Mouse (Mus musculus): ENCODE measurements around the gene Kndc1.

Gene Kndc1

DNA sequence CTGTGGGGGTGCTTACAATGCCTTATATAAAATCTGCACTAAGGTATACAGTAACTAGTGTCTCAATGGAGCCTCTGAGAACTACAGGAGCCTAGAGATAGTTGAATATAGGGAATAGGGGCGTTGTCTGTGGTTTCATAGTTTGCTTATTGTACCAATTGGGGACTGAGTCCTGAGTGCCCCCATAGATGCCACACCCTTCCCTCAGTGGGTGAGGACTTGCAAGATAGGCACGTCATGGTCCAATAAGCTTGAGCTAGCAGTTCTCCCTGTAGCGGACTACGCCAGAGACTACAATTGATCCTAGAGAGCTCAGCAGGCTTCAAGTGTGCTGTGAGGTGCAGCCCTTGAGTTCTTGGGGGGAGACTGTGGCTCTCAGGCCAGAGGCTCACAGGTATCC is 61.0 kb downstream of the Kndc1 start:
- no peak for DNase-seq

DNA sequence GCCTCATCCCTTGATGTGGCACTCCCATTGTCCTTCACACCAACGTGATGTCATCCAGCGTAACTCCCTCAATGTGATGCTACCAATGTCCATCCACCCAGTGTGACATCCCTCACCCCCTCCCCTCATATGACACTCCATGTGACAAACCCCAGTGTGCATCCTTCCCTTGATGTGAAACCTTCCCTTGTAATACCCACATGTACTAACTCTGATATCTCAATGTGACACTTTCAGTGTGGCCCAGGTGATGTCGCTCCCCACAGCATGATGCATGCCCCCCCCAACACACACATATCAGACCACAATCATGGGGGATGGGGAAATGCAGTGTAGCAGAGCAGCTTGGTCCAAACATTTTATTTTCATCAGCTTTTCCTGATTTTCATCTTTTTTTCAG is 62.2 kb downstream of the Kndc1 start:
- no peak for DNase-seq

DNA sequence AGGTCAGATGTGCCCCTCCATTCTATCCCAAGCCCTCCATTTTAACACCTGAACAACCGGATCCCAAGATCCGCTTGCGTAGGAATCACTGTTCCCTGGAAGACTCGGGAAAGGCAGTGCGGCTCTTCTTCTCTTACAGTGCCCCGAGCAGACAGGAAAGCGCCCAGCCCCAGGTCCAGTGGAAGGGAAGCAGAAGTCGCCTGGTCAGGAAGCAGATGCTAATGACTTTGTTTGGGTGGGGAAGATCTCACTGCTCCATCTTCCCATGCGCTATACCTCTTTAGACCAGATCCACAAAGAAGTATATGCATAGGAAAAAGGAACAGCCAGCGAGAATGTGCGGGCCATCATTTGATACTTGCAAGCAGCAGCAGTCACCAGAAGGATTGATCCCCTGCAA is 62.9 kb downstream of the Kndc1 start:
- no peak for DNase-seq

DNA sequence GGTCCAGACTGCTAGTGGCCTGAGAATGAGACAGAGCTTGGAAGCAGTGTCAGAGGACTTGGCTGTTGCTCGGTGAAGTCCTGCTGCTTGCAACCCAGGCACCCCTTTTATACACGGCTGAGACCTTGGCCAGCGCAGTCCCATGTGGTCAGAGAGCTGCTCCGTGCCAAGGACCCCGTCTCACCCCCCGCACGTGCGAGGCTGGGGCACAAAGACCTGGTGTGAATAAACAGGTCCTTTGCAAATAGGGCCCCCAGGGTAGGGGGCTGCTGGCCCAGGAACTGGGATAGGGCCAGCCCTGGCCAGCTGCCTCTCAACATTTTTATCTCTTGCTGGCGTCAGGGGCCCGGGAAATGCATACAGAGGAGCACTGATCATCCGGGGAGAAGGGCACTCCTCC is 63.5 kb downstream of the Kndc1 start:
- DNase-seq = no peak

DNA sequence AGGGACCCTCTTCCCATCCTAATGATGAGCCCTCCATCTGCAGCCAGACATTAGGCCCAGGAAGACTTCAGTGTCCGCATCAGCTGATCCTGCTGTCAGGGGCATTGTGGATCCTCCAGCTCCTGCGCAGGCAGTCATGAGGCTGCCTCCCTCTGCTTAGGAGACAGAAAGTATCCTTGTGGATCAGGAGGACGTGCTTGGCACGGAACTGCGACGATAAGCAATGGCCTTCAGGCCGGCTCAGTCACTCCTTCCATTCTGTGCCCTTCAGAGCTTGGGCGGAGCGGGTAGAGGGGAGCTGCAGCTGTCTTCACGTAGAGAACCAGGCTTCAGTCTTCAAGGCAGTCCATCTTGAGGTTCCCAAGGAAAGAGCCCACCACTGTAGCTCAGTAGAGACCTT is 66.6 kb downstream of the Kndc1 start:
- no peak for DNase-seq

DNA sequence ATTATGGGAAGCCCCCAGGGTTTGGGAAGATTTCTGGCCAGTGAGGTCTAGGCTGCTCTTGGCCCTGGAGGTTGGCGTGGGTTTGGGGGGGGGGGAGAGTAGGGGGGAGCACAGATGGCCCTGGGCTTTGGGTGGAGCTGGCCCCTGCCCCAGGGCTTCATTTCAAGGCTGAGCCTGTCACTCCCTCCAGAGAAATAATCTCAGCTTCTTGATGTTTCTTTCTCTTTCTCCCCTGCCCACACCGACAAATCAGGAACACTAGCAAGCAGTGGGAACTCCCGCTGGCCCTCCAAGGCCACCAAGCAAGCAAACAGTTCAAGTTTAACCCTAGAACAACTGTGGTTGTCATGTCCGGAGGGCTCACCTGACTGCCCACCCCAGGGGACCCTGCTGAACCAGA is 69.3 kb downstream of the Kndc1 start:
- no peak for DNase-seq

DNA sequence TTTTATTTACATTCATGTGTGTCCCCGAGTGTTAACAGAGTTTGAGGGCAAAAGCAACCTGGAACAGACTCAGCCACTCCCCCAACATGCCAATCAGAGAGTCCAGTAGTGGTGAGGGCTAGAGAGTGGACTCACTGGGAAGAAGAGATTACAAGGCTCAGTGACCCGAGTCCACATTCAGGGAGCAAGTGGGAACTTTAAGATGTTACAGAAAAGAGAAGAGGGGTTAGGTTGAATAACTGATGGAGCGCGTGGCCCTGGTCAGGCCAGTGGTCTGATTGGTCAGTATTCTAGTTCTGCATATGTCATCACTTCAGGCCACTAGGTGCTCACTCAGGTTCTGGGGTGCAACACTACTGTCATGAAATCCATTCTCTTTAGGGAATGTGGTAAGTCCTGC is 72.7 kb downstream of the Kndc1 start:
- no peak for DNase-seq

DNA sequence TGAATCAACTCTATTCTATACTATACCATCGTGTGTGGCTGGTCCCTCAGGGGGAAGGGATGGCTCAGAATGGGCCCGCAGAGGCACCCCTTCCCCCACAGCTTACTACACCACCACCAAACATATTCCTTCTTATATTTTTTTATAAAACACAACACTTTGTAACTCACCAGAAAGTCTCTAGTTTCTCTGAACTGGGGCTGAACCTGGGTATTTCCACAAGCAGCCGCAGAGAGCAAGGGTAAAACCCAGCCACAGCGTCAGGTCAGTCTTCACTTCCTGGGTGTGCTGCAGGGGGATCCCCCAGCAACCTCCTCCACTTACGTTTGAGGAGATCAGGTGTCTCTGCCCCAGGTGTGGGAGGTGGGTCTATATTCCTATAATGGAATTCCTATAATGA is 73.9 kb downstream of the Kndc1 start:
- peak; percentile 41 to 56 for DNase-seq

DNA sequence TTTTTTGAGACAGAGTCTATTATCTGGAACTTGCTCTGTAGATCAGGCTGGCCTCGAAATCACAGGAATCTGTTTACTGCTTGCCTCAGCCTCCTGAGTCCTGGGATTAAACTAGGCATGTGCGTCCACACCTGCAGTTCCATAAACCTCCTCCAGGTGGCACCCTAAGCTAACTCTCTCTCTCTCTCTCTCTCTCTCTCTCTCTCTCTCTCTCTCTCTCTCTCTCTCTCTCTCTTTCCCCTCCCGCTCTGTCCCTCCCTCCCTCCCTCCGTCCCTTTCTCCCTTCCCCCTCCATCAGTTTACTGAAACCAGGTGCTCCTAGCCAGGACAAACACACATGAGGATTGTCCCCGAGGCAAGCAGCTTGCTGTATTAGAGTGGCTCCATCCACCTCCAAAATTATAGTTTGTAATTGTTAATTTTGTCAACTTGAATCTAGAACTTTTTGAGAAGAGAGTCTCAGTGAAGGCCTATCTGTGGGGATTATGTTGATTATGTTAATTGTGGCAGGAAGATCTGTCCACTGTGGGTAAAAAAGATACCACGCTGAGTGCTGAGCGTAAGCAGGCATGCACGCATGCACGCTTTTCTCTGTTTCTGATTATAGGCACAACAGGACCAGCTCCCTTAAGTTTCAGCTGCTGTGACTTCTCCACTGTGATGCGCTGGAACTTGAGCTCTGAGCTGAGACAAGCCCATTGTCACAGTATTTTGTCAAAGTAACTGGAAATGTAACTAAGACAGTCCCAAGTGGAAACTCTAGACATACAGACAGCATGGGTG is 75.0 kb downstream of the Kndc1 start:
- peak; percentile 57 to 82 for DNase-seq

DNA sequence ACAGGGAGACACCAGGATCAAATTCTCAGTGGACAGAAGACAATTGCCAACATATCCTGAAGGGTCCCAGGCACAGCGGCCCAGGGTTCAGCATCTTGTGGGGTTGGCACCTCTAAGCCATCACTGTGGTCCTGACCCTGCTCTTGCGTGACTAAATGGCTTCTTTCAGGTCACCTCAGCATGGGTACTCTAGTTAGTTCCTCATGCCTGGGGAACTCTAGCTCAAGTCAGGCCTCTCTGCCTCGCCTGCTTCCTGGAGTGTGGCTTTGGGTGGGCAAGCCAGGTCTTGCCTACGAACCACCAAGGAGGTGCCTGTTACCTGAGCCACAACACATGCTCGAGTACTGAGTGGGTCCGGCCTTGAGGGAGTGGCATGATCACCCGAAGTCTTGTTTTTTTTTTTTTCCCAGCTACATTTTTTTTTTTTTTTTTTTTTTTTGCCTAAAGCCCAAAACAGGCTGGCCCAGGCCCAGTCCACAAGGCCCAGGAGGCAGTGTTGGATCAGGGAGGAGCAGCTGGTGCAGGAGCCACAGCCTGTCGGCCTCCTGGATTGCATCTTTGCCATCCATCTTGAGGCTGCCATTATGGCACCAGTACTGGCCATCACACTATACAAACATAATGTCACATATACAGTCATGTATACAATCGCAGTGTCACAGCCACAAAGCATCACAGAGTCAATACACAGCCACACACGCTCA is 75.9 kb downstream of the Kndc1 start:
- peak in 1 of 2 experiments; percentile 20 for DNase-seq

DNA sequence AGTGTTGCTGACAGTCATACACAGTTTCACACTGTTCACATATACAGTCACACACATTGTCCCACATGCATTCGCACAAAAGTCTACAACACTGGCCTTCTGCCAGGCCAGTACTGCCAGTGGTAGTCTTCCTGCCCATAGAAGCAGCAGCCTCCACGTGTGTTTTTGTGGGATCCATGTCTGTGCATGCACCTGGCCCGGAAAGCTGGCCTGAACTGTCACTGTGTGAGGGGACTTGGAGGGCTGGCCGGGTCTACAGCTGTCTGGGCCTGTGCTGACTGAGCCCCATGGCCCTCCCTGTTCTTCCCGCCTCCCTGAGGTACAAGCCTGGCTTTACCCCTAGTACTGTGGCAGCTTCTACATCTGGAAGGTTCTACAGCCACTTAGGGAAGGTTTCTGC is 76.5 kb downstream of the Kndc1 start:
- no peak for DNase-seq

DNA sequence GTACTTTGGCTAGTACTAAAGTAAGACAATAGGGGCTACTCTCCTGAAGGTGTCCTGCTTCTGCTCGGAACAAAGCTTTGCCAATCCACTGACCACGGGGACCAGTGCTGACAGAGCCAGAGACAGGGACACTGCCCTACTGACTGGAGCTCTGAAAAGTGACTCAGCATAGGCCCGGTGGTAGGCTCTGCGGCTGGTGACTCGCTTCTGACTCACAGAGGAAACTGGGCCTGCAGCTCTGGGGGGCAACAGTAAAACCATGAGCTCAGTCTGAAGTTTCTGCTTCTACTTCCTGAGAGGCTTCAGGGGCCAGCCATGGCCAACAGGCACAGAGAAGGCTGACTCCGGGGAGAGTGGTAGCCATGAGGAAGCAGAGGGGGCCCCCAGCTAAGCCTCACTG is 76.9 kb downstream of the Kndc1 start:
- no peak for DNase-seq

DNA sequence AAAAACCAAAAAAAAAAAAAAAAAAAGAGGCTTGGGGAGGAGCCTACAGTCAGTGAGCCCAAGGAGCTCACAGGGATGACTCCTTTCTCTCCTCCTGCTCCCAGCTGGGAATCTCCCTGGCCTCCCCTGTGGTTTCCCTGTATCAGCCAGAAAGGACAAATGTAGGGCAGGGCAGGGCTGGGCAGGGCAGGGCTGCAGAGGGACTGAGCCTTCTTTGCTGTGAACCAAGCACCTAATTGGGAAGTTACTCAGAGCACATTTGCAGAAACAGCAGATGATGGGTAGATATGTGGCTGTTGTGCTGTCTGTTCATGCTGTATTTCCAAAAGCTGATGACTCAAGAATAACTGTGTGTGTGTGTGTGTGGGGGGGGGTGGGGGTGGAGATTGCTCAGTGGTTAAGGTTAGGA is 78.4 kb downstream of the Kndc1 start:
- DNase-seq = no peak

DNA sequence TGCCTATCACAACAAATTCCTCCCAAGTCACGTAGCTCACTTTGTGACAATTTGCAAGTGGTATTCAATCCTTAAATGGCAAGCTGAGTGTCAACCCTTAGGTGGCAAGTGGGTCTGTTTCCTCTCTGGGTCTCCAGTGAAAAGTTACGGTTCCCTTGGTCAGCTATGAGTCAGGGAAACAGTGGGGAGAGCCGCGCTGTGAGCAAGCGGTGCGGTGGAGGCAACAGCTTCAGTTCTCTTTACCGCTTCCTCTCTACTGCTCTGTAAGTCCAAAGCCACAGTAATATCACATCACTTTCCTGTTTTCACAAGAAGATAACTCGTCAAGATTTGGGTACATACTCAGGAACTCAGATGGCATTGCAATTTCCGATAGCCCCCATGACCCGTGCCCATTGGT is 79.8 kb downstream of the Kndc1 start:
- peak in 1 of 2 experiments; percentile 36 for DNase-seq

DNA sequence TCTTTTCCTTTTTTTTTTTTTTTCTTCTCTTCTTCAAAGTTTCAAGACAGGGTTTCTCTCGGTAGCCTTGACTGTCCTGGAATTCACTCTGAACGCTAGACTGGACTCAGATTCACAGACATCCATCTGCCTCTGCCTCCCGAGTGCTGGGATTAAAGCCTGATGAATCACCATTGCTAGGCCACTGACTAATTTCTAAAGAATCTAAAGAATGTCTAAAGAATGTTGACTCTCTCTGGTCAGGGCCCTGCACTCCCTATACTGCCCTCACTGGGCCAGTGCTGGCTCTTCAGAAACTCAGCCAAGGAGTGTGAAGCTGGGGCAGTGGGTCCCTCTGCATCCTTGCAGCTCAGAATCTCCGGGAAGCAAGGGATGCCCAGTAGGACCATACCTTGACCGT is 81.0 kb downstream of the Kndc1 start:
- no peak for DNase-seq

DNA sequence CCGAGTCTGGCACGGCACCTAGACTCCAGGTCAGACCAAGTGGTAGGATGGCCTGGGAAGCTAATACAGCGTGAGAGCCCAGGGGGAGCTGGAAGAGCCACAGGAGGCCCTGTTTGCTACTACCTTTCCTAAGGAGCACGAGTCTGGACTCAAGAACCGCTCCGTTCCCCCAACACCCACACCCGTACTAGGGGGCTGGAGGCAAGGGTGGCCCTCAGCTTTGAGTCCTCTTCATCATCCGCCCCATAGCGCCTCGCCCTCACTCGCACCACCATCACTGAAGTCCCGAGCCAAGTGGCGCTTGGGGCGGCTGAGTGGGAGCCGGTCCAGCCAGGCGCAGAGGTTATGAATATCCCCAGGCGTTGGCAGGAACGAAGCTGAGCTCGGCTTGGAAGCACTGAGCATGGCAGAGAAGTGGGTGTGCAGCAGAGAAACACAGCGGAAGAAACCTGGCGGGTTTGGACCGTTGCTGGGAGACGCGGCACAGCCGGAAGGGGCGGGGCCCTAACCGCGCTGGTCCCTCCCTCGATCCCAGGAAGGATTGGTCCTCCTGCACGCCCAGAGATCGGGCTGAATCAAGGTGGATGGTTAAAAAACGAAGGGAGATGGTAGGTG is 83.9 kb downstream of the Kndc1 start, which contains the start of gene 6430531B16Rik:
6430531B16Rik (minus strand) TSS at position 478 of the 615 bp plus-strand sequence.
- DNase-seq = peak; percentile 49 to 68

DNA sequence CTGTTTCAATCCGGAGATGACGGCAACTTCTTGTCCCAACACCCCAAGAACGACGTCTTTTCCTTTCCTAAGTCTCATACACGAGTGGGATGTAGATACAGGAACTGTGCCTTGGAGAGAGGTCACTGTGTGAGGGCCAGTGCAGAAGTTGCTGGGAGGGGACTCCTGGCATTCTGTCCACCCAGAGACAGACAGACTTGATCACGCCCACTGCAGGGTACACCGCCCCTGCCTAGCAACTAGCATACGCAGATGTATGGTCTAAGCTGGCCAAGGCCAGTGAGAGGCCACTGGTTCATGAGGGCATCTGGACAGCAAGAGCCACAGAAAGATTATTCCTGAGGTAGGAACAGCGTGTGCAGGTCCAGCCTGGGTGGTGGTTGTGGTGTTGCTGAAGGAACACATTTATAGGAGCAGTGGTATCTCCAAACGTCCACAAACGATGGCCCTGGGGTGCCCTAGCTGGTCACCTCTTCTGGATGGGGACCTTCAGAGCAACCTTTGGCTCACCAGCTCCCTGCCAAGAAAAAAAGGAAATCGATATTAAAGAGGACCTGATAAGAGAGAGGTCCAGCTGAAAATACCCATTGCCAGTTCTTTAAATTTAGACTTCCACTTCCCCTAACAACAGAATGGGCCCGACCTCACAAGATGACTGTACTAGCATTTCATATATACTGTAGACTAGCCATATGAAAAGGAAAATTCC is 84.7 kb downstream of the Kndc1 start:
- no peak for DNase-seq

DNA sequence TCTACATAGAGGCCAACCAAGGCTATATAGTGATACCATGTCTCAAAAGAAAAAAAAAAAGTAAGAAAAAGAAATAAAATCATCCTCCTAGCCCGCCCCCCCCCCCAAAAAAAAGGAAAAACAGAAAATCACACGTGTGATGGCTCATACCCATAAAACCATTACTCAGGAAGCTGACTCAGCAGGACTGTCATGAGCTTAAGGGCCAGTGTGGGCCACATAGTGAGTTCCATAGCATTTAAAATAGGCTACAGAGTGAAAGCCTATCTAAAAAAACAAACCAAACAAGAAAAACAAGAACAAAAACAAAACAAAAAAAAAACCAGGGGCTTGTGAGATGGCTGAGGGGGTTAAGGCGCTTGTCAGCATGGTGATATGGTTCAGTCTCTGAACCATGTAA is 86.3 kb downstream of the Kndc1 start:
- DNase-seq = no peak

DNA sequence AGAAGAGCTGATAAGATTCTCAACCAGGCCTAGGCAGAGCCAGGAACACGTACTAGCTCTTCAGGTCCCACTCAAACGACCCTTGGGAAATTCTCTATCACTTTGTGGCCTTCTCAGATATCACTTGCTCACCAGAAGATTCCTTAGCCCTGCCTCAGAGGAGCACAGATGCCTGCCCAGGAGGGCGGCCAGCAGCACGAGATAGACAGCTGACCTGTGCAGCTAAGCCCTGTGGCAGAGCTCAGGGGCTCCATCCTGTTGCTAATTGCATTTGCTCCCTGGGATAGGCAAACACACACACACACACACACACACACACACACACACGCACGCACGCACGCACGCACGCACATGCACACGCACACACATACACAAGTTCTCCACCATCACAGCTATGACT is 87.6 kb downstream of the Kndc1 start:
- DNase-seq = no peak

DNA sequence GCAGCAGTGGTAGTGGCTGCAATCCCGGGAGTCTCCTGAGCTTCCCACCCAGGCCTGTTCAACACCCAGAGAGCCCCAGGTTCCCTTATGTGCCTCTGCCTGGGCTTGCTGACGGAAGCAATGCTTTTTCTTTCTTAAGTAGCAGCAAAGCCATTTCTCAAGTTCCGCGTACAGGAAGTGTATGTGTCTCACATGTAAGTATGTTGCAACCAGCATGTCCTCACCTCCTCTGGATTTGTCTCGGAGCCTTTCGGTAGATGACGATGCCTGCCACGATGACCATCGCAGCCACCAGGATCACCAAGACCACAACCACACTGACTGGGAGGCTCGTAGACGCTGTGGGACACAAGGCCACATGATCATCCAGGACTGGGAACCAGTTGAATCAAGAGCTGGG is 90.0 kb downstream of the Kndc1 start:
- no peak for DNase-seq

DNA sequence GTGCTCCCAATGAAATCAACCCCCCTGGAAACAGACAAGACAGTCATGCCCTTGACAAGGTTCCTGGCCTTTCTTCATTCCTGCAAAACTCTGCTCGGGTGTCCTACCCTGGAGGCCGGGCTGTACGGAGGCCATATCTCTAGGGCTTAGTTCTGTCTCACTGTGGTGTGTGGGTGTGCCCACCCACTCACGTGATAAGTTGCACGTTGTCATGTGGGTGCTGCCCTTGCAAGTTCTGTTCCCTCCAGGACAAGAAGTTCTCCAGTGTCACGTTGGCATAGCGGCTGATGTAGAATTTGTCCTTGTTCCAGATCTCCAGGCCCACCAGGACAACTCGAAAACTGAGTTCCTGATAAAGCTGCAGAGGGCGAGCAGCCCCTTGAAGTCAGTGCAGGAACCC is 93.8 kb downstream of the Kndc1 start:
- no peak for DNase-seq

DNA sequence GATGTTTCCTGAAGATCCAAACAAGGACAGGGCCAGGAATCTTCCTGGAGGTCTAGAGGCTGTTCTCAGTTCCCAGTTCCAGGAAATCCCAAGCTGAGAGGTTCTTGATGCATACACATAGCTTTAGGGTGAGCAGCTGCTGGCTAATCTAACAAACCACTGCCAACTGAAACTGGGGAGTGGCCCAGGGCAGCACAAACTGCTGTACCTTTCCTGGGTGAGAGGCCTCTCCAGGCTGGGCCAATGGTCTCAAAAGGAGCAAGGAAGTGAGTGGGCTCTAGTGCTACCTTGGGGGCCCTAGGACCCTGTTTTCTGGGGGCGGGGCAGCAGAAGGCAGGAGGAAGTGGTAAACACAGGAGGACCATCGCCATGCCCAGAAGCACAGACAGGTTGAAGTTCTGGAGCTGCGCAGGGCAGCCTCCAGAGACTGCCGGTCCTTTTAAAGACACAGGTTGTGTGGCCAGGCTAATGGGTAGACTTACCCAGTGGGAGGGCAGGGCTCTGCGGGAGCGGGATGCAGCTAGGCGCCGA is 96.4 kb downstream of the Kndc1 start:
- peak in 1 of 2 experiments; percentile 3 for DNase-seq

All from spleen, adult 18-20 months (tissue).